Mouse (Mus musculus) embryonic facial prominence, embryonic 14.5 days (tissue): ENCODE data around the gene Plk1. TPM values are rescaled to one million over a fixed set of nuclear protein-coding genes. Genes with fewer than 3 reads are reported as not detected.
A peak's percentile ranks its signal among the peaks of the same experiment; 100 is the strongest.

Source experiments
- ATAC-seq: fragments of 200-750 bp; cut with Nextera tagmentation; 2 replicates; pipeline ENCODE4 v1.8.0; 2017; ENCODE audit warnings: low read depth, moderate number of reproducible peaks, moderate TSS enrichment
- DNase-seq: peaks from one replicate; pipeline ENCODE4 v3.0.0-alpha.2; 2015; ENCODE audit warnings: low spot score
- H3K27ac ChIP-seq: fragments of 300-500 bp; sonication (generic); replicated peaks from 2 replicates; pipeline ENCODE4 v1.5.1; 2014; ENCODE audit warnings: low read depth, mild to moderate bottlenecking, low read length, moderate library complexity
- H3K27me3 ChIP-seq: fragments of 300-500 bp; sonication (generic); replicated peaks from 2 replicates; pipeline ENCODE4 v1.6.1; 2014; ENCODE audit warnings: low read length; ENCODE audit not compliant: control insufficient read depth, insufficient read depth
- H3K36me3 ChIP-seq: fragments of 300-500 bp; sonication (generic); 2 replicates; pipeline ENCODE4 v1.6.1; 2014; ENCODE audit warnings: low read length, mixed read lengths; ENCODE audit not compliant: control insufficient read depth, insufficient read depth
- H3K4me1 ChIP-seq: fragments of 300-500 bp; sonication (generic); 2 replicates; pipeline ENCODE4 v1.6.1; 2014; ENCODE audit warnings: antibody characterized with exemption, low read length; ENCODE audit not compliant: control insufficient read depth, insufficient read depth
- H3K4me2 ChIP-seq: fragments of 300-500 bp; sonication (generic); 2 replicates; pipeline ENCODE4 v1.6.1; 2014; ENCODE audit warnings: low read depth, mild to moderate bottlenecking, low read length, moderate library complexity, mixed read lengths
- H3K4me3 ChIP-seq: fragments of 300-500 bp; sonication (generic); 2 replicates; pipeline ENCODE4 v1.5.1; 2014; ENCODE audit warnings: low read depth, mild to moderate bottlenecking, low read length
- H3K9ac ChIP-seq: fragments of 300-500 bp; sonication (generic); 2 replicates; pipeline ENCODE4 v1.6.1; 2014; ENCODE audit warnings: low read depth, mild to moderate bottlenecking, low read length, moderate library complexity, mixed read lengths
- H3K9me3 ChIP-seq: fragments of 300-500 bp; sonication (generic); 2 replicates; pipeline ENCODE4 v1.6.1; 2016; ENCODE audit warnings: low read length; ENCODE audit not compliant: control insufficient read depth
- WGBS: fragments of 180-500 bp; shearing (Covaris S2); extraction: QIAGEN DNeasy Blood & Tissue Kit; methylation state at CpG from one replicate; pipeline ENCODE4 v1.1.7; 2014; 5-methylcytosine and 5-hydroxymethylcytosine counted together
- polyA plus RNA-seq: library from polyadenylated mRNA; unstranded; fragments of >200 nt; fragmentation: Nextera tagmentation; extraction: Ambion mirVana; gene quantifications from 2 replicates; pipeline ENCODE4 v1.2.1, GENCODE M21; 2014

Plk1 gene
- polyA plus RNA-seq, 1 experiment from 2014 or later, result 69.1 TPM

GRCm38 (mm10) chr7:122171613-122172012, 12.4 kb downstream of the Plk1 start:
- H3K9ac ChIP-seq, result no peak overlapping the region
- H3K27me3 ChIP-seq, result no peaks in the 10 kb centered on the region
- H3K4me2 ChIP-seq, result no peak overlapping the region
- no peak overlapping the region for H3K27ac ChIP-seq
- ATAC-seq, result no peak
- H3K36me3 ChIP-seq, result peaks cover 40% of the 10 kb centered on the region
- no peak overlapping the region for H3K4me3 ChIP-seq
- DNase-seq, result no peak
- H3K4me1 ChIP-seq, result no peaks in the 10 kb centered on the region
- 68% methylated on average over 10 of the region's 10 CpGs for WGBS
- no peaks in the 10 kb centered on the region for H3K9me3 ChIP-seq

DNA sequence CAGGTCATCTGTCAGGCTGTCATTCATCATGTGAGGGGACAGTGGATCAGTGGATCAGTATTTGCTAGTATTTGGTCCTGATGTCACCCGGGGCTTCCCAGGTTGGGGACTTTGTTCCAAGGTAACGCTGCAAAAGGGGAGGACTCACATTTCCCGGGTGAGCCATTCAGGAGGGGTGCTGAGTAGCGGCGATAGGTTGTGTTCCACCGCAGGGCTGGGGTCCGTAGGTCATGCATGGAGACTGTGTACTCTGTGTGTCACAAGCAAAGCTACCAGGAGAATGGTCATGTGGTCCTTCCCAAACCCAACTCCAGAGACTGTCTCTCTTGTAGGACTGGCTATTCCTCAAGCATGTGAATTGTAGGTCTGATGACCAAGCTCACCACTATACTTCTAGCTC, 21.5 kb downstream of the Plk1 start:
- Histone ChIP-seq H3K36me3 (no peaks in the 10 kb centered on the region), H3K9ac (no peak overlapping the region), H3K4me1 (peaks cover under 1% of the 10 kb centered on the region; the same call in 1 of the 2 replicates), H3K27me3 (no peaks in the 10 kb centered on the region), H3K4me2 (no peak overlapping the region), H3K27ac (no peak overlapping the region), H3K4me3 (no peak overlapping the region), H3K9me3 (no peaks in the 10 kb centered on the region)
- ATAC-seq (no peak), DNase-seq (no peak)
- WGBS, result 75% methylated on average over 7 of the region's 7 CpGs

DNA sequence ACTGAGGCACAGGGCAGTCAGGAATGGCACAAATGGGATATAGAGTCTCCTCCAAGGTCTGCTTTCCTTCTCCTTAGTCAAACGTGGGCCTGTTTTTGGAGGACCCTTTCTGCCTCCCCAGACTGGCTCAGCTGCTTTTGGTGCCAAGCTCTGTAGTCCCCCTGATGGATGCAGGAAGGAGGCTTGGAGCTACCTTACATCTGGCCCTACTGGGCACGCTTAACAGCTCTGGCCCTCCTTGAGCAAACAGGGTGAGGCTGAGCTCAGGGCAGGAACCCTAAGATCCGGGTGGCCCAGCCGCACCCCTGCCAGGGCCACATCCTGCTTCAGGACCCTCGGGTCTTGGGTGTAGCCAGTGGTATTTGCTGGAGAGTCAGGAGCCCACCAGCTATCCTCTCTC, 25.3 kb downstream of the Plk1 start:
- Histone ChIP-seq H3K9me3 (no peaks in the 10 kb centered on the region), H3K4me1 (peaks cover 3% of the 10 kb centered on the region; the same call in 1 of the 2 replicates), H3K9ac (no peak overlapping the region), H3K4me3 (no peak overlapping the region), H3K27me3 (no peaks in the 10 kb centered on the region), H3K4me2 (no peak overlapping the region), H3K36me3 (no peaks in the 10 kb centered on the region), H3K27ac (no peak overlapping the region)
- no peak for DNase-seq
- 63% methylated on average over 5 of the region's 5 CpGs for WGBS
- no peak for ATAC-seq

- ATAC-seq, result no peak
- WGBS, result 27% methylated on average over 9 of the region's 17 CpGs
Measured at GRCm38 (mm10) chr7:122186043-122186442, 26.8 kb downstream of the Plk1 start, which contains the start of gene Ern2. TSS of gene Ern2 (minus strand) at chr7:122186207.

GRCm38 (mm10) chr7:122189484-122189883, 30.2 kb downstream of the Plk1 start:
- no peak overlapping the region for H3K4me3 ChIP-seq
- no peak overlapping the region for H3K4me2 ChIP-seq
- no peaks in the 10 kb centered on the region for H3K27me3 ChIP-seq
- no peaks in the 10 kb centered on the region for H3K36me3 ChIP-seq
- H3K9me3 ChIP-seq, result no peaks in the 10 kb centered on the region
- H3K27ac ChIP-seq, result no peak overlapping the region
- DNase-seq (peak; percentile 35), ATAC-seq (no peak)
- peaks cover 3% of the 10 kb centered on the region; the same call in 1 of the 2 replicates for H3K4me1 ChIP-seq
- WGBS, result 35% methylated on average over 7 of the region's 7 CpGs
- H3K9ac ChIP-seq, result no peak overlapping the region

More at GRCm38 (mm10) chr7:122186043-122186442, 26.8 kb downstream of the Plk1 start, which contains the start of gene Ern2:
- no peak for DNase-seq
- Histone ChIP-seq H3K4me3 (no peak within 1 kb of the TSS), H3K4me1 (peaks cover 3% of the 10 kb centered on the region; the same call in 1 of the 2 replicates), H3K9me3 (no peaks in the 10 kb centered on the region), H3K27me3 (no peaks in the 10 kb centered on the region), H3K36me3 (no peaks in the 10 kb centered on the region), H3K27ac (no peak within 1 kb of the TSS), H3K4me2 (peak within 1 kb of the TSS; percentile 11), H3K9ac (no peak within 1 kb of the TSS)

DNA sequence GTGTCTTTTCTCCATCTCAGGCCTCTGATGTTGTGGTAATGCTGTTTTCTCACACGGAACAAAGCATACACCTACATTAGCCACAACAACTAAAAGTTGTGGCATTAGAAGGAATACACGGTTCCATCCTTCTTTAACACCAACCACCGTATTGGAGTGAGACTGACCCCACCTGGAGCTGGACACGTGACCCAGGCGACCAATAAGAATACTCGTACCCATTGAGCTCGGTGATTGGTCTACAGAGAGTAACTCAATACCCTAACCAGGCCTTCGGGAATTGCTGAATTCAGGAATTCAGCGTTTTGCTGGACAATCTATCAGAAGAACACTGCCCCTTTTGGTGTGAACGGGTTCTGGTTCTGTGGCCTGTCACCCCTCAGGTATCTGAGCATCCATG, 31.9 kb downstream of the Plk1 start:
- no peaks in the 10 kb centered on the region for H3K27me3 ChIP-seq
- no peak overlapping the region for H3K9ac ChIP-seq
- H3K27ac ChIP-seq, result no peak overlapping the region
- no peaks in the 10 kb centered on the region for H3K36me3 ChIP-seq
- no peak overlapping the region for H3K4me3 ChIP-seq
- 0 out of 2 replicates have a peak, but pooled peaks cover 5% of the 10 kb centered on the region for H3K9me3 ChIP-seq
- DNase-seq (no peak), ATAC-seq (no peak)
- H3K4me1 ChIP-seq, result no peaks in the 10 kb centered on the region
- 56% methylated on average over 10 of the region's 10 CpGs for WGBS
- H3K4me2 ChIP-seq, result no peak overlapping the region

DNA sequence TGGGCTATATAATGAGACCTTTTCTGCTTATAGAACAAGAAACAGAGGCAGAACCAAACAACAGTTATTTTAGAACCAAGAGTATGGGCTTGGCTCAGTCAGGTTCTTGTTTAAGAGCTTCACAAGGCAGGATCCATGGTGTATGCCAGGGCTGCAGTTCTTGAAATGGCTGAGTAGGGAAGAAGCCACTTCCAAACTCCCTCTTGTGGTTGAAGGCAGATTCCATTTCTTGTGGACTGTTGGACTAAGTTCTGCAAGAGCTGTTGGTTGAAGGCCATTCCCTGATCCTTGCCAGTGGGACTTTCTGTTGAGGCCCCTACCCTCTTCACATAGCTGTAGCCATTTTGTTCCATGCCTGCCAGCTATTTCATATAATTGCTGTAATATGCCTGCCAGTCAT, 34.7 kb downstream of the Plk1 start:
- Histone ChIP-seq H3K4me1 (no peaks in the 10 kb centered on the region), H3K9ac (no peak overlapping the region), H3K27ac (no peak overlapping the region), H3K36me3 (no peaks in the 10 kb centered on the region), H3K4me3 (no peak overlapping the region), H3K4me2 (no peak overlapping the region), H3K9me3 (0 out of 2 replicates have a peak, but pooled peaks cover 5% of the 10 kb centered on the region), H3K27me3 (no peaks in the 10 kb centered on the region)
- ATAC-seq (no peak), DNase-seq (no peak)

- H3K27me3 ChIP-seq, result no peaks in the 10 kb centered on the region
- no peak overlapping the region for H3K4me2 ChIP-seq
- DNase-seq (no peak), ATAC-seq (no peak)
- H3K27ac ChIP-seq, result no peak overlapping the region
- 0 out of 2 replicates have a peak, but pooled peaks cover 5% of the 10 kb centered on the region for H3K9me3 ChIP-seq
- H3K36me3 ChIP-seq, result no peaks in the 10 kb centered on the region
- no peak overlapping the region for H3K9ac ChIP-seq
- no peak overlapping the region for H3K4me3 ChIP-seq
- H3K4me1 ChIP-seq, result no peaks in the 10 kb centered on the region
- WGBS, result 90% methylated on average over 9 of the region's 9 CpGs
Measured at GRCm38 (mm10) chr7:122196771-122197170, 37.5 kb downstream of the Plk1 start.

GRCm38 (mm10) chr7:122197306-122197705, 38.1 kb downstream of the Plk1 start:
- DNase-seq, result peak; percentile 21
- H3K4me2 ChIP-seq, result no peak overlapping the region
- no peaks in the 10 kb centered on the region for H3K36me3 ChIP-seq
- no peak overlapping the region for H3K9ac ChIP-seq
- no peaks in the 10 kb centered on the region for H3K4me1 ChIP-seq
- ATAC-seq, result no peak
- 0 out of 2 replicates have a peak, but pooled peaks cover 5% of the 10 kb centered on the region for H3K9me3 ChIP-seq
- no peaks in the 10 kb centered on the region for H3K27me3 ChIP-seq
- WGBS, result 32% methylated on average over 4 of the region's 4 CpGs
- no peak overlapping the region for H3K4me3 ChIP-seq
- no peak overlapping the region for H3K27ac ChIP-seq
